Mouse (Mus musculus) c-Kit-positive CD71-positive TER-119-negative erythroid progenitor cells, embryonic 14.5 days (primary cell): ENCODE data around the gene Gm10318.
A peak's percentile ranks its signal among the peaks of the same experiment; 100 is the strongest.

ENCODE experiments used
- DNase-seq: peaks from one replicate; pipeline ENCODE4 v3.0.0-alpha.2; 2013; ENCODE audit warnings: low read depth

The Gm10318 gene

DNA sequence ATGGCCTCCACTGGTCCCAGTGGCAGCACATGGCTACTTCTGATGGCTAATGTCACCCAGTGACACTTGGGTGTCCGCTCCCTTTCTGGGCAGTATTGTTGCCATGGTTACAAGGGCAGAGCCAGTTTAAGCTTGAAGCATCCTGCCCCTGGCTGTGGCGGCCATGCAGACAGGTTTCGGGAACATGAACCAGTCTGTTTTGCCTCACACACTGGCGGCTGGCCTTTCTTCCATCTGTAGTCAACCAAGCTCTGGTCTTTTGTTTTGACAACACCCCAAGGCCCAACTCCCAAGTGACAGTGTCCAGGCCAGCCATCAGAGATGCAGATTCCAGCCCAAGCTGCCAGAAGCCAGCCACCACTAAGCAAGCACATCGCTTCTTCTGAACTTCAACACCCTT, 42.9 kb downstream of the Gm10318 start:
- DNase-seq: no peak

DNA sequence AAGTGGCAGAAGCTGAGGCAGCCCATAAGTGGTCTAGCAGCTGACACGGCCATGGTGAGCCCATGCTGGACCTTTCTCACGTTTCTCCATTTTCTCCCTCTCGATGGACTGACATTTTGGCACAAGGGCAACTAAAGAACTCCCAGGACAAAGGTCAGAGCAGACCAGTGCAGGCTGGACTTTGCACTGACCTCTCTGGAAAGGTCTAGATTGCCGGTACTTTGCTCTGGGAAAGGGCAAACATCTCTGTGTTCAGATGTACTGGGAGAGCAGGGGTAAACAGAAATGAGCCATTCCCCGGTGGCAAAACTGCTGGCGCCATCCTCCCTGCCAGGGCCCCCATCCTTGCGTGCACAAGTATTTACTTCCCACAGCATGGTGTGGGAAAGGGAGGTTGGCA, 47.5 kb downstream of the Gm10318 start:
- no peak for DNase-seq

DNA sequence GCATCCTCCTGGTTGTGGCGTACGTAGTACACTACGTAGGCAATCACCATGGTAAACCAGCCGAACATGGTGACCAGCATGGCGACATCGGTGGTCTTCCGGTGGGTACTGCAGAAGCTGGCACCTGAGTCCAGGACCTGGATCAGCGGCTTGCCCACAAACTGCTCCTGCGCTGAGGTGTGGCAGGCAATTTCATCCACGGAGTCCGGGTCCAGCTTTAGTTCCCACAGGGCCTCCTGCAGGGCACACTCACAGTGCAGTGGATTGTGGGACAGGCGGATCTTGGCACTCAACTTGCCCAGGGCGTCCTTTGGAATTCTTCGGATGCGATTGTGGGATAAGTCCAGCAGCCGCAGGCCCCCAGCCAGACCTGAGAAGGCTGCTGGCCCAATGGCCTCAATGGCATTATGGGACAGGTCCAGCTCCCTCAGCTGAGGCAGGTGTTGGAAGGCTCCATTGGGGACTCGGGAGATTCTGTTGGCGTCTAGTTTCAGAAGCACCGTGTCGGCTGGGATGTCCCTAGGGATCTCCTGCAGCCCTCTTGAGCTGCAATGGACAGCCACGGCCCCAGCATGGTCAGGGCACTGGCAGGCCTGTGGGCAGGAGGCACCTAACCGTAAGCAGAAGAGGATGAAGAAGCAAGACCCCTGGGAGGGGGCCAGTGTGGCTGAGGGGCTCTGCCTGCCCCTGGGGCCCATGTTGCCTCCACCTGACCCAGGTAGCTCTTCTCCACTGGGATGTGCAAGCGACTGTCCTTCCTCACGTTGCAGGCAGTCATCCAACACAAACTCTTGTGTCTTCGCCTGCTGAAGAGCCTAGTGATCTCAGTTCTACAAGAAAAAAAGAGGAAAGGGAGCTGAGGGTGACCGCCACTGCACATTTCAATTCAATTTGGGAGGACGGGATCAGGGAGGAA, 48.5 kb downstream of the Gm10318 start:
- no peak for DNase-seq

DNA sequence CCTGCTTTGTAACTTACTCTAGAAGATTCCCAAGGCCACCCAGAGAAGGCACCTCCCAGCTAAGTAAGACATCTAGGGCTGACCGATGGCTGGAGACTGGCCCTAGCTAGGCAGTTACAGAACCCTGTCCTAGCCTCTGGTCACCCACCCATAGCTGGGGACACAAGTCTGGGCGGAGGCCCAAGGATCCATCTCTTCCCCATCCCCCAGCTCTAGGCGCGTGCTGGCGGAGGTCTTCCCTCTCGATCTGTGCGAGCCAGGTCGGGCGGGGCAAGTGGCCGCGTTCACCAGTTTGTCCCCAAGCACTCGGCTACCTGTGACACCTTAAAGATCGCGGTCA, 49.2 kb downstream of the Gm10318 start:
- no peak for DNase-seq

DNA sequence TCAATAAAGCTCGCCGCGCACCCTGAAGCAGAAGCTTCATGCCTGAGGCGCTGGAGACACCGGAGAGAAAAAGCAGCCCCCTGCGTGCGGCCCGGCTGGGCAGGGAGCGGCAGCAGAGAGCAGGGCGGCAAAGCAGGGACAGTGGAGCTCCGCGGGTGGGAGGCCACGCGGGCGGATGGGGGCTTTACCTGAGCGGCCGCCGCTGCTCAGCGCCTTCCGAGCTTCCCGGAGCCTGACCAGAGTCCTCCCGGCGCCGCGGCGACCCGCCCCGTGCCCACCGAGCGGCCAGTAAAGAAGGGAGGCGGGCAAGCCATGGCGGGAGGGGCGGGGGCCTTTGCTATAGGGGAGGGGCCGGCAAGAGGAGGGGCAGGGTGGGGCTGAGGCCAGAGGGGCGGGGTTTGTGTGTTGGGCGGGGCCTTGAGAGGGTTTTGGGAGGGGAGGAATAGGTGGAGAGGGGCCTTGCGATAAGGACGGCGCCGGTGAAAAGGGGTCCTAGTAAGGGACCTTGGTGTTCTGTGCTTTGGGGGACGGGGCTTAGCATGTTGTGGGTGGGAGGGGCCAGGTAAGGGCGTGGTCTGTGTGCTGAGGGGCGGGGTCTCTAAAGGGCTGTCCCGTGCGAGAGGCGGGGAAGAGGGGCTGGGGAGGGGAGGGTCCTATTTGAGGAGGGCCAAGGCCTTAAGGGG, 49.7 kb downstream of the Gm10318 start, which contains the start of gene Lrrc3:
TSS of gene Lrrc3 (minus strand) at position 326 of the 683 bp plus-strand sequence.
- DNase-seq: no peak

DNA sequence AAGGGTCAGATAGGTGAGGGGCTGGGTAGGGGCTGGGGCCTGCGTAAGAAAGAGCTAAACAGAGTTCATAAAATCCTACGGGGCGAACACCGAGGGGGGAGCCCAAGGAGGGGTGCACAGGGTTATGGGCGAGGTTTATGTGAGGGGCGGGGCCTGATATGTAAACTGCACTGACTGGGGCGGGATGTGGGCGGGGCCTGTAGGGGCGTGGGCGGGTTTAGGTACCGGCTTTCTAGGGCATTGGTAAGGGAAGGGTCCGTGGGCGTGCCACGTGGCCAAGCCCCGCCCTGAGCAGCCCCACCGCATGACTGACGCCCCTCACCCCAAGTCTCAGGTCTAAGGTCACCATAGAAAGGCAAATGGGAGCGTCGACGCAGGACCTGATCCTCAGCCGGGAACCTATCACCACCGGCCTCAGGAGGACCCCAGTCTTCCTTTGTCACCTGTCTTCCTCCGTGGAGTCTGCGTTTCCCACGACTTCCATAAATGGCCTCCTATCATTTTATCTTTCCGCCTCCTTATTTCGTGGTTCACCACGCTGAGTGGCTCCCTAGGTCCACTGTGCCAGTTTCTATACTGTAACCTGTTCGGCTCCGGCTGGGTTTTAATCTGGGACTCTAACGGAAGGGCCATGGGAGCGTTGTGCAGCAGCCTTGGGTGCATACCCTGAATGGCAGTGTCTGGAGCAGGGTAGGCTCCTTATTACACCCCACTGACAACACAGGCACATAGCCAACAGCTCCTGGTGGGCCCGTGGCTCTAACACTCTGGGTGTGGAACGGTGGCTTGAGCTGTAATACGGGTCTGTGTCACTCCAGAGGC, 50.4 kb downstream of the Gm10318 start:
- DNase-seq: peak; percentile 35
